Mouse (Mus musculus): Measurements from ENCODE around the gene Cdca4. TPM values are rescaled to one million over a fixed set of nuclear protein-coding genes. Genes with fewer than 3 reads are reported as not detected.

Cdca4 gene
- polyA plus RNA-seq, 1 experiment from 2014 or later = 30.3 TPM

DNA sequence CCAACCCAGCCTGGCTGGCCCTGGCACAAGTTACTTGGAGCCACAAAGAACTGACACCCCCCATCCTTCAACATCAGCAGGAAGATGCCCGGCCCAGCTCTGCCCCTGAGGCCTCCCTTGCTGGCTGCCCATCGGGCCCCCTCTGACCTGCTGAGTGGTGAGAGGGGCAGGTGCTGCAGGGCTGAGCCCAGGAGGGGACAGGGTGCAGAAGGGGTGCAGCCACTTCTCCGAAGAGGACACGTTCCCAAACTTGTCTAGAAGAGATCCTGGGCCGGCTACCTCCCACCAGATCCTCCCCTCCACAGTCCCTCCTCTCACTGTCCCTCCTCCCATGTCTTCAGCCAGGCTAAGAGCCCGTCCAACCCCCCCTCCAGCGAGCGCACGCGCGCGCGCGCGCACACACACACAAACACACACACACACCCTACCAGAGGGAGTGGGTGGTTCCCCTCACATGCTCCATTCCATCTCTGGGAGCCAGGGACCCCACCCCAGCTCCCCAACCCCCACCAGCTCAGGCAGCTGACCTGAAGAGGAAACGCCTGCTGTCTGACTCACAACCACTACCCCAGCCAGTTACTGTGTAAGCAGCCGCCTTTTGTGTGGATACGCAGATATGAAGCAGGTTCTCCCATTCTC lies 33.6 kb downstream of the Cdca4 start:
- no peak for ATAC-seq (ENCODE audit: low FRiP score)
- Histone ChIP-seq H3K27ac (replicated peaks) (no peak overlapping the region), H3K4me2 (no peak overlapping the region), H3K9ac (replicated peaks) (no peak overlapping the region), H3K36me3 (no peaks in the 10 kb centered on the region), H3K27me3 (replicated peaks) (peaks cover 20% of the 10 kb centered on the region; the same call in 1 of the 2 replicates), H3K9me3 (replicated peaks) (no peaks in the 10 kb centered on the region), H3K4me3 (replicated peaks) (no peak overlapping the region), H3K4me1 (peaks cover 22% of the 10 kb centered on the region)
- 70% methylated on average over 18 of the region's 18 CpGs for WGBS

DNA sequence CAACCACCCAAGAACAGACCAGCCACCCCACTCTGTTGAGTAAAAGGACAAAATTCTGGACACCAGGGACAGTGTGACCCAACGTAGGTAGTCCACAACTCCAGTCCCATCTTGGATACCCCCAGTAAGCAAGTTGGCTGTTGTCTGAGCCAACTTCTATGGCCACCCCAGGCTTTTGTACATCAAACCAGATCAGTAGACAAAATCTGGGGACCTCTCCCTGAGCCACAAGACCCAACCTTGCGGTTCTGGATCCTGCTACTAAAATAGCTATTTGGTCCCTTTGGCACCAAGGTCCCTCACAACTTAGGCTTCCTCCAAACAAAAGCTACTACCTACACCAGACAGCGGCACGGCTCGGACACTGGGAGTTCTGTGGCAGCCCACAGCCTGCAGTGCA lies 34.2 kb downstream of the Cdca4 start:
- Histone ChIP-seq H3K27ac (replicated peaks) (no peak overlapping the region), H3K9ac (replicated peaks) (no peak overlapping the region), H3K4me2 (no peak overlapping the region), H3K36me3 (no peaks in the 10 kb centered on the region), H3K27me3 (replicated peaks) (peaks cover 17% of the 10 kb centered on the region; the same call in 1 of the 2 replicates), H3K9me3 (replicated peaks) (no peaks in the 10 kb centered on the region), H3K4me3 (replicated peaks) (no peak overlapping the region), H3K4me1 (peaks cover 22% of the 10 kb centered on the region)
- 95% methylated on average over 5 of the region's 5 CpGs for WGBS
- no peak for ATAC-seq (ENCODE audit: low FRiP score)

DNA sequence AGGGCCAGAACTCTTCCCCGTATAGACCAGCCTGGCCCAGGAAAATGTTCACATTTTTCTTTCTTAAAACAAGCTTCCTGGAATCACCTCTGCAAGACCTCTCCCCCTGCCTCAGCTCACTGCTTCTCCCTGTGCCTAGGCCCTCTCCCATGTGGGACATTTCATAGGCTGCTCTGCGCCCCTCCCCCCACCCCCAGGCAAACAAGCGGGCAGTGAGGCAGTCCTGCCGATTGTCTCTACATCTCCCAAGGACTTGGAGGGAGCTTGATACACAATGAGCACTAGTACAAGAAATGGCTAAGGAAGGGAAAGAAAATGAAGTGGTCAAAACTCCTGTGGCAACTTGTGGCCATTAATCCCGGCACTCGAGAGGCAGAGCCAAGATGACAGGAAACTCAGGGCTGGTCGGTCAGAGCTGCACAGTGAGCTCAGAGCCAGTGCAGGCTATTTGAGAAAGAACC lies 34.8 kb downstream of the Cdca4 start:
- H3K27me3 ChIP-seq (replicated peaks) = peaks cover 11% of the 10 kb centered on the region; the same call in 1 of the 2 replicates
- H3K9me3 ChIP-seq (replicated peaks) = no peaks in the 10 kb centered on the region
- H3K36me3 ChIP-seq = no peaks in the 10 kb centered on the region
- no peak overlapping the region for H3K4me2 ChIP-seq
- 40% methylated on average over 7 of the region's 7 CpGs for WGBS
- peaks cover 22% of the 10 kb centered on the region for H3K4me1 ChIP-seq
- no peak overlapping the region for H3K4me3 ChIP-seq (replicated peaks)
- no peak for ATAC-seq (ENCODE audit: low FRiP score)
- H3K27ac ChIP-seq (replicated peaks) = no peak overlapping the region
- H3K9ac ChIP-seq (replicated peaks) = no peak overlapping the region

DNA sequence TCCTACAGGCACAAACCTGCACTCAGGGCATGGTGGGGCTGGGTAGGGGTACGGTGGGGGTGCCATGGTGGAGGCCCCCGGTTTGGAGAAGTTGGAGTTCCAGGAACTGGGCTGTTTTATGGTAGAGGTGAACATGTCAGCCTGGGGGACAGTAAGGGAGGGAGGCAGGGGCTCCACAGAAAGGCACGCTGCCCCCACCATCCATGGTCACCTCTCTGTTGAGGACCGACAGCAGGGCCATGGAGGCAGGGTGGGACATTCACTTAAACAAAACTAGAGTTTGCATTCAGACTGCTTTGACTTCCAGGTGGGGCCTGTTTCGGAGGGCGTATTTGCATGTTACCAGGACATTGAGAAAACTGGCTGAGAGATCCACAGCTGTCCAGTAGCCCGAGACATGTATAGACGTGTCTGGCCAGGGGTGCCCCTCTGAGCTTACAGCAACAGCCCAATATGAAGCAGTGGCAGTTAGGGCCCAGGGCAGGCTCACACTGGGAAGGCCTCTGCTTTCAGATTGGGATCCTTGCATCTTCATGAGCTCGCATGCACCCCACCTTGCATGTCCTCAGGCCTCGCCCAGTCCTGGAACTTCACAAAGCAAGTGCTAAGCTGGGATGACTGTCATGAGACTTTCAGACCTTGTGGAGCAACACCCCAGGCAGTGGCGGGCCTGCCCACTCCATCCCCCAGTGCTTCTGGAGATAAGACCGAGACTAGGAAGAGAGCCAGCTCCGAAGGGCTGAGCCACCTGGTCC lies 35.4 kb downstream of the Cdca4 start:
- no peak overlapping the region for H3K9ac ChIP-seq (replicated peaks)
- ATAC-seq (ENCODE audit: low FRiP score) = no peak

DNA sequence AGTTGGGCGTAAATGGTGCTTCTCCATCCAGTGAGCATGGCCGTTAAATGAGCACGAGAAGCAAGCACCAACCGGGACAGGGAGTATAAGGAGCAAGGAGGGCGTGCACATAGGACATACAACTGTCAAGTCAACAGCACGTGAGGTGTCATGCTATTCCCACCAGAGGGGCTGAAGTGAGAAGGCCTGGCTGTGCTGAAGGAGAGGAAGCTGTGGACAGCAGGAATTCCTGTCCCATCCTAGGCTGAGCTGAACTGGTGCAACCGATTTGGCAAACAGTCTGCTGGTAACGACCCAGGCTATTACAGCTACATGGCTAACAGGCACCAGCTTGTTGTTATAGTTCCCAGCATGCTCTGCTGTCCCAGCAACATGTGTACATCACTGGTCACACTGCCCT lies 38.2 kb downstream of the Cdca4 start:
- no peaks in the 10 kb centered on the region for H3K36me3 ChIP-seq
- no peaks in the 10 kb centered on the region; the same call in 1 of the 2 replicates for H3K27me3 ChIP-seq (replicated peaks)
- H3K4me2 ChIP-seq = no peak overlapping the region
- 81% methylated on average over 8 of the region's 8 CpGs for whole genome bisulfite sequencing
- no peak overlapping the region for H3K4me3 ChIP-seq (replicated peaks)
- no peak for ATAC-seq (ENCODE audit: low FRiP score)
- no peak overlapping the region for H3K27ac ChIP-seq (replicated peaks)
- H3K9me3 ChIP-seq (replicated peaks) = no peaks in the 10 kb centered on the region
- H3K4me1 ChIP-seq = peaks cover 12% of the 10 kb centered on the region; the same call in 1 of the 2 replicates
- no peak overlapping the region for H3K9ac ChIP-seq (replicated peaks)

More for the DNA sequence above, 35.4 kb downstream of the Cdca4 start:
- WGBS = 79% methylated on average over 13 of the region's 13 CpGs
- Histone ChIP-seq H3K4me3 (replicated peaks) (no peak overlapping the region), H3K4me2 (no peak overlapping the region), H3K27ac (replicated peaks) (no peak overlapping the region), H3K36me3 (no peaks in the 10 kb centered on the region), H3K27me3 (replicated peaks) (peaks cover 7% of the 10 kb centered on the region; the same call in 1 of the 2 replicates), H3K4me1 (peaks cover 22% of the 10 kb centered on the region), H3K9me3 (replicated peaks) (no peaks in the 10 kb centered on the region)

DNA sequence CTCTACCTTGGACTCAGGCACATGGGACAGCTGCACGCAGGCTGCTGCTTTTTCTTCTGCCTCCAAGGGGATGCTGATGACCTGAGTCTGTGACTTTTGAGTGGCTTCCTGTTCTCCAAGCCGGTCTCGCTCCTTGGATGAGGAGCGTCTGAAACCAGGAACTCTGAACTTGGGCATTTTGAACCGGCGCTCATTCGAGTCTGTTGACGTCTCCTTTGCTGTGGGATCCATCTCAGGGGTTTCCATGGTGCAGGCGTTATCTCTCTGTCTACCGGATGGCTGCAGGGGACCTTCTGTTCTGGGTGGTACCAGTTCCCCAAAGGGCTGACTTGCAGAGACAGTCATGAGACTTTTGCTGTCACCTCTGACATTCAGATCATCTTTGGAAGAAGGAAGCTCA lies 54.7 kb downstream of the Cdca4 start:
- Histone ChIP-seq H3K9me3 (replicated peaks) (no peaks in the 10 kb centered on the region), H3K4me1 (no peaks in the 10 kb centered on the region), H3K9ac (replicated peaks) (no peak overlapping the region), H3K4me2 (no peak overlapping the region), H3K36me3 (no peaks in the 10 kb centered on the region), H3K27me3 (replicated peaks) (no peaks in the 10 kb centered on the region), H3K4me3 (replicated peaks) (no peak overlapping the region), H3K27ac (replicated peaks) (no peak overlapping the region)
- 91% methylated on average over 10 of the region's 10 CpGs for WGBS
- no peak for ATAC-seq (ENCODE audit: low FRiP score)

DNA sequence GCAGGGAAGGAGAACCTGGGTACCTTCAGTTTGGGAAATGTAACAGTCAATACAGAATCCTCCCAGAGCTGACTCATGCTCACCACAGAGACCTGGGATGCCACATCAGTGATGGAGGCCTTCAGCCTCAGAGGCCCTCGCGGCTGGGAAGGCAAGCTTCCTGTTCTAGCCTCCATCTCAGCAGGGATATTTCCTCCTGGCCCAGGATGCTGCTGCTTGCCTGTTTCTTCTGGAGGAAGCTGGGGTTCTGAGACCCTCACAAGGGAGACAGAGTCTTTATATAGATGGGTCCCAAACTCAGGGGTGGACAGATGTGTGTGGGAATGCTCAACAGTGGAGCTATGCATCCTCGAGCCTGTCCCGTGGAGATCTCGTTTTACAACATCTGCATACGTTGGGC lies 55.2 kb downstream of the Cdca4 start:
- Histone ChIP-seq H3K9me3 (replicated peaks) (no peaks in the 10 kb centered on the region), H3K27me3 (replicated peaks) (no peaks in the 10 kb centered on the region), H3K36me3 (no peaks in the 10 kb centered on the region), H3K27ac (replicated peaks) (no peak overlapping the region), H3K4me2 (no peak overlapping the region), H3K4me1 (no peaks in the 10 kb centered on the region), H3K4me3 (replicated peaks) (no peak overlapping the region), H3K9ac (replicated peaks) (no peak overlapping the region)
- WGBS = 84% methylated on average over 6 of the region's 6 CpGs
- no peak for ATAC-seq (ENCODE audit: low FRiP score)

DNA sequence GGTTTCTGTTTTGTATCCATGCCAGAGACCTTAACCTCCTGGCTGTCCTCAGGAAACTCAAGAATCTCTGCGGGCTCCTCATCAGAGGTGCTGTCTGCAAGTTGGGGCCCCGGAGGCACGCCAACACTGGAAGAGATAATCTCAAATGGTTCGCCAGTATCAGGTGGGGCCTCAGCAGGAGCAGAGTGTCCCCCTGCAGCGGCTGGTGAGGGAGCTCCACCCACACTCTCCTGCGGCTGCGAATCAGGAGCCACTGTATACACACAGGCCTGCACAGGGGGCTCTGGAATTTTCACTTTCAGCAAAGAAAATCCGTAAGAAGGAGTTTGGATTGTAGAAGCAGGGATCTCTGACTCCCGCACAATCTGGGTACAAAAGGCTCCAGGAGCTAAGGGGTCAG lies 55.9 kb downstream of the Cdca4 start:
- Histone ChIP-seq H3K36me3 (no peaks in the 10 kb centered on the region), H3K4me2 (no peak overlapping the region), H3K4me1 (no peaks in the 10 kb centered on the region), H3K9ac (replicated peaks) (no peak overlapping the region), H3K4me3 (replicated peaks) (no peak overlapping the region), H3K27ac (replicated peaks) (no peak overlapping the region), H3K27me3 (replicated peaks) (no peaks in the 10 kb centered on the region), H3K9me3 (replicated peaks) (no peaks in the 10 kb centered on the region)
- 52% methylated on average over 9 of the region's 9 CpGs for WGBS
- no peak for ATAC-seq (ENCODE audit: low FRiP score)

DNA sequence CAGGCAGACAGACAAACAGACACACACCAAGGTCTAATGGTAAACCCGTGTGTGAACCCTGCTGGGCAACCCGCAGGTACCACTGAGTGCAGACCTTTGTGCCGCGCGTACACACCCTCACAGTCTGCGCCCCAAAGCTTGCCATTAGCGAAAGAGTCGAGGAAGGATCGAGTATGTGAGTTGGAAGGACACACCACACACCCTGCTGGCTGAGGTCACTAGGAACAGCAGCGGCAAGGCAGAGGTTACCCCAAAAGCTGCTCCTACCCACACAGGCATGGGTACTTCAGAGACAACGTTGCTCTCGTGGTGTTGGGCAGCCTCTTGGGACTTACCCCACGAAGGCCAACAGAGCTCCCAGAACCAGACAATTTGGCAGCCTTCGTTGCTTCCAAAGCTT lies 56.9 kb downstream of the Cdca4 start:
- H3K4me1 ChIP-seq = no peaks in the 10 kb centered on the region
- ATAC-seq (ENCODE audit: low FRiP score) = no peak
- H3K9me3 ChIP-seq (replicated peaks) = no peaks in the 10 kb centered on the region
- H3K9ac ChIP-seq (replicated peaks) = no peak overlapping the region
- no peaks in the 10 kb centered on the region for H3K36me3 ChIP-seq
- H3K27ac ChIP-seq (replicated peaks) = no peak overlapping the region
- 96% methylated on average over 14 of the region's 14 CpGs for WGBS
- H3K4me3 ChIP-seq (replicated peaks) = no peak overlapping the region
- no peaks in the 10 kb centered on the region for H3K27me3 ChIP-seq (replicated peaks)
- H3K4me2 ChIP-seq = no peak overlapping the region

DNA sequence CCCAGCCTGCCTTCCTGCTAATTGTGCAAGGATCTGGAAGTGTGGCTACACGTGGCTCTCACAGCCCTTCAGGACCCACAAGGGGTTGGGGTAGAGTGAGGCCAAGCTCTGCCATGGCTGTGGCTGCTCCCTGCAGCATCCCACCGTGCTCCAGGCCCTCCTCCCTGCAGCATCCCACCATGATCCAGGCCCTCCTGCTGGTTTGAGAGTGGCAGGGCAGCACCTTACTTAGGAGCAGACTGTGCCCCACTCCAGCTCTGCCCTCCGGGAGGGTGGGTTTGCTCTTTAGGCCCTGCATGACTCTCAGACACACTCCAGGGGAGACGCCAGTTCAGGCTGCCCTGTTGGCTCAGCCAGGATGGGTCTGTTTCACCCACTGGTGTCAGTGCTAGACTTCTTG lies 58.8 kb downstream of the Cdca4 start:
- Histone ChIP-seq H3K4me2 (no peak overlapping the region), H3K4me1 (no peaks in the 10 kb centered on the region), H3K9me3 (replicated peaks) (no peaks in the 10 kb centered on the region), H3K27me3 (replicated peaks) (no peaks in the 10 kb centered on the region), H3K36me3 (no peaks in the 10 kb centered on the region), H3K4me3 (replicated peaks) (no peak overlapping the region), H3K9ac (replicated peaks) (no peak overlapping the region), H3K27ac (replicated peaks) (no peak overlapping the region)
- 76% methylated on average over 4 of the region's 4 CpGs for WGBS
- no peak for ATAC-seq (ENCODE audit: low FRiP score)

All from neural tube, embryonic 15.5 days (tissue).